Mouse (Mus musculus) retina, embryonic 14.5 days (tissue): ENCODE results near the gene Ythdf2.

Experiments
- DNase-seq: peaks from one replicate; pipeline ENCODE4 v3.0.0-alpha.2; 2015; ENCODE audit warnings: low spot score

Gene Ythdf2

DNA sequence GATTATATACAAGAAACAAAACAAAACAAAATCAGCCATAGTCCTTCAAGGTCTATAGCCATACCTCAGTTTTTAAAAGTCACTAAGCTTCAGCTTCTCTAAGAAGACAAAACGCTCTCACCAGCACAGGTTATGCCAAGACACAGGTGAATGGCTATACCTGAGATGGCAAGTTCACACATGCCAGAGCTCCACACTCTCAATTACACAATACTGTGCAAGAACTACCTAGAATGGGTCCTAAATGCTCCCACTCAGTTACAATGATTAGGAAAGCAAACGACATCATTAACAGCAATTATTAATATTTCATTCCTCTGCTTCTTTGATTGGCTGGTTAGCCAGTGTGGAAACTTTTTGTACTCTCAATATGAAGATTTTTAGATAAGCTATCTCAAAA lies 2.8 kb downstream of the Ythdf2 start:
- DNase-seq = no peak

DNA sequence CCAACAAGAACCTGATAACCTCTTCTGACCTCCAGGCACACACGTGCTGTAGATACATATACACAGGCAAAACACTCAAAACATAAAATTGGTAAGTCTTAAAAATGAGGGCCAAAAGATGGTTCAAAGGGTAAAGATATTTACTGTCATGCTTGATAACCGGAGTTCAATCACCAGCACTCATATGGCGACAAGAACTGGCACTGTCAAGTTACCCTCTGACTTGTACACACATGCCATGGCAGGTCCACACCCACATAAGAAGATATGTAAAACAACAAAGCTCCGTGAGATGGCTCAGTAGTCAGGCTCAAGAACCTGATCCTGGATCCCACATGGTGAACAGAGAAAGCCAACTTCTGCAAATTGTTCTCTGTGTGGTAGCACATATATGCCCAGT lies 4.8 kb downstream of the Ythdf2 start:
- DNase-seq = no peak

DNA sequence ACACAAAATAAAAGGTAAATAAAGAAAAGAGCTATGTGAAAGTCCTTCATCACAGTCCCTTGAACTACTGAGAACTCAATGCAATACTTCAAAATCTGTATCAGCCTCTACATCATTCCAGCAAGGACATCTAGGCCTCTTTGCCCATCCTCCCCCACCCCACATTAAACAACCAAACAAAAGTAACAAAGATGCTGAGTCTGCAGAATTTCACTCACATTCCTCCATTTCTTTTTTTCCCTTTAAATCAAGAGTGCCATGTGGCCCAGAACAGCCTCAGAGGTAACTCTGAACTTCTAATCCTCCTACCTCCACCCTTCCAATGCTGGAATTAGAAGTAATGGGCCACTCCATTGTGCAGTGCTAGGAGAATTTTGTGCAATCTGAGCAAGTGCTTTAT lies 13.3 kb downstream of the Ythdf2 start:
- DNase-seq = no peak

DNA sequence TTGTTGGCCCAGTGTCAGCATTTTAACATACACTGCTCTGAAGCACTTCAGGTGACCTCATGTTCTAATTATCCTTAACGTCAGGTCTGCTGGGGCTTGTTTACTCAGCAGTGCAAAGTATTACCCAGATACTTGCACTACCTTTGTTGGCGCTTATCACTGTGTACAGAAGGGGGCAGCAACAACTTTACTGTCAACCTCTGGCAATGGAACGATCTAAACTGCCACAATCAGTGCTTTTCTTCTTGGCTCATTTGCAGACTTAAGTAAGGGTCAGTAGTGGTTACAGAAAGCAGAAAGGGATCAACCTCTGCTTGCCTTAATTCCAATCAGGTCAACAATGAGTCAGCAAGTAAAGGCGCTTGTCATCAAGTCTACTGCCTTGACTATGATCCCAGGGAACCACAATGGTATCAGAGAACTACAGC lies 13.8 kb downstream of the Ythdf2 start:
- DNase-seq = no peak

DNA sequence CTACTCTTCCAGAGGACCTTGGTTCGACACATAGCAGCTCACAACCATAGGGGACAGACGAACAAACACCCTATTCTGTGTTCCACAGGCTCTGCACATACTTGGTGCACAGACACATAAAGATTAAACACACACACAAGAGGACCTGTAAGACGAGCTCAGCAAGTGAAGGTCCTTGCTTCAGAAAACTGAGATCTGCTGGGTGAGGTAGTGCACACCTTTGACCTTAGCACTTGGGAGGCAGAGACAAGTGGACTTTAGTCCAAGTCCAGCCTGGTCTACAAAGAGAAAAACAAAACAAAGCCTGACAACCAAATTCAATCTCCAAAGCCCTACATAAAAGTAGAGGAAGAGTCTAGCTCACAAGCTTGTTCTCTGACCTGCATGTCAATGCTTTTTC lies 17.1 kb downstream of the Ythdf2 start:
- no peak for DNase-seq

DNA sequence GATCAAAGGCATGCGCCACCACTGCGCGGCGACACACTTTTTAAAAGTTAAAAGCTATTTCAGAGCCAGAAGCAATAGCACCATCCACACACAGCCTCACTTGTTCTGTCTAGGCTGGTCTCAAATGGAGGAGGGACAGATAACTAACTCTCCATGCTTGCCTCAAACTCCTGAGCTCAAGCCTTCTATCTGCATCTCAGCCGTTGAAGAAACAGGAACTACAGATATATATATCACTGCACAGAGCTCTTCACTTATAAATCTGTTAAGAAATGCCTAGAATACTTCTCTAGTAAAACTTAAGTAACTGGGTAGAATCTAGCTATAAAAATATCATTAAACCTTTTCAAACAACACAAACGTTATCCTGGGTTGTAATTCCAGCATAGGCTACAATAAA lies 17.7 kb downstream of the Ythdf2 start:
- no peak for DNase-seq

DNA sequence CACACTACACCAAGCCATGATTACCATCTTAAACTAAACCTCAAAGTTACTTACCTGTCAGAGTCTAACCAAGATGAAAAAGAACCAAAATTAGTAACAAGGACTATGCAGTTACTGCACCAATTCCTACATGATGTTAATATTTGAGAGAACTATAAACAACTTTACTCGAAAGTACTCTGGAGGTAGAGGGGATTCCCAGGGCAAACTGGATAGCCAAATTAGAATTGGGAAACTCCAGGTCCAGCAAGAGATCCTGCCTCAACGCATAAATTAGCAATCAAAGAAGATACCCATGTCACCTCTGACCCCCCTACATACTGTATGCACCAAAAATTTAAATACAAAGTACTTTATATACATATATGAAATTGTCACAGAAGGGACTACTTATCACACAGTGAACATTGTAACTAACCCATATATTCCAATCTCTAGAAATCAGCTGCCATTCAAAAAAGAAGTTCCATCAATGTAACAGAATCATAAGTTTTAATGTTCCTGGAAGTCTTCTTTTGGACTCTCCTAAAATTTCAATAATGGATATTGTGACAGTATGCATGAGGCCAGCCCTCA lies 24.2 kb downstream of the Ythdf2 start:
- no peak for DNase-seq

DNA sequence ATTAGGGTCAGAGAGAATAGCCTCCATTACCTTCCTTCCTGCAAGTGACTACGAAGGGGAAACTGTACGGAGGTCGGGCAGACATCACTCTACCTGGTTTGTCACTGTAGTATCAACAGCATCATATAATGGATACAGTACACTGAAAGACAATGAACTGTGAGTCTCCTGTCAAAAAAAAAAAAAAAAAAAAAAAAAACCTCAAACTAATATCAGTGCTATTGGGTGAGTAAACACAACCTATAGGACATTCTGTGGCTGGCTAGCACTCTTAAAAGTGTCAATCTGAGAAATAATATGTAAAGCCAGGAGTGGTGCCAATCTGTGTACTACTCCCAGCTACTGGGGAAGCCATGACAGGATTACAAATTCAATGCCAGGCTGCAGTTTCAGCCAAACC lies 28.9 kb downstream of the Ythdf2 start:
- DNase-seq = no peak

DNA sequence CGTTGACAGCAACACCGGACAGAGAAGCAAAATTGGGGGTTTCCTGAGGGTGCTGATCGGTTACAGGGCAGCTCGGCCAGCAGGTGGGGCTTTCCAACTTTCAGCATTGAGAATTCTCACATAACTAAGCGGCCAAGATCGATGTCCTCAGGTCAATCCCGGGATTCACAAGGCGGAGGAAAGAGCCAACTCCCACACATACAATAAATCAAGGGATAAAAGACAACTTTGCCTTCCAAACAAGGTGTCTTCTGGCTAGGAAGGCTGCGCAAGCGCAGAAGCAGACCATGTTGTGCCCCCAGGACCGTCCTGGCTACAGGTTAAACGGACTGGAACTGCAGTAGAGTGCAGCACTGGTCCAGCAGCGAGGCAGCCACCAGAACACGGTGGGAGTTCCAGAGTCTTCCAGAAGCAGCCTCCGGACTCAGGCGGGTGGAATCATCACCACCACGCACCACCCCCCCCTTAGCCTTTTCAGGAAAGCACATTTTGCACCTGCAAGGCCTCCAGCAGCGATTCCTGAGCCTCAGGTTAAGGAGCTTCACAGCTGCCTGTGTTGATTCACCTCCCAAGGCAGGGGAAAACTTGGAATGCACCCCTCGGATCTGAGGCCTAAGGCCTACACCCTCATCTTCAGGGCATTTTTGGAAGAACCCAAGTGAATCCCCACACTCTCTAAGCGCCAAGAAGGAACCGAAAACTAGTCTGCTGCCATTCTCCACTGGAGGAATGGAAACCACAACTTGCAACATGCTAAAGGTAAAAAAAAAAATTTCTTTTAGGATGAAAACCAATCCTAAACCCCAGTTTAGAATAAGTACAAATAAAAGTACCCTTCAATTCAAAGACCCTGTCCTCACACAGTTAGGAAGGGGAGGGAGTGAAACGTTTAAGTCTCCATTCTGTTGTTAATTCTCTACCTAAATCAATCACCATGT lies 30.1 kb downstream of the Ythdf2 start:
- no peak for DNase-seq

DNA sequence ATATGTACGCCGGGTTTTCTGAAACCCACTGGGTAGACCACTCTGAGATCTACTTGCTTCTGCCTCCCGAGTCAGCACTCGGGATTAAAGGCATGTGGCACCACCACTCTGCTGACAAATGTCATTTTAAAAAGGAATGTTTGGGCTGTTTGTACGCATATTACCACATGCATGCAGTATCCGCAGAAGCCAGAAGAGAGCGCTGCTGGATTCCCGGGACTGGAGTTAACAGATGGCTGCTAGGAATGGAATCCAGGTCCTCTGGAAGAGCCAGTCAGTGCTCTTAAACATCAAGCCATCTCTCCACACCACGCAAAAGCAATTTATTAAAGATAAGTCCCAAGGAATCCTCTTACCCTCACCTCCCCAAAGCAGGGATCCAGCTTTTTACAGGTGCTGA lies 31.4 kb downstream of the Ythdf2 start:
- DNase-seq = peak; percentile 49

DNA sequence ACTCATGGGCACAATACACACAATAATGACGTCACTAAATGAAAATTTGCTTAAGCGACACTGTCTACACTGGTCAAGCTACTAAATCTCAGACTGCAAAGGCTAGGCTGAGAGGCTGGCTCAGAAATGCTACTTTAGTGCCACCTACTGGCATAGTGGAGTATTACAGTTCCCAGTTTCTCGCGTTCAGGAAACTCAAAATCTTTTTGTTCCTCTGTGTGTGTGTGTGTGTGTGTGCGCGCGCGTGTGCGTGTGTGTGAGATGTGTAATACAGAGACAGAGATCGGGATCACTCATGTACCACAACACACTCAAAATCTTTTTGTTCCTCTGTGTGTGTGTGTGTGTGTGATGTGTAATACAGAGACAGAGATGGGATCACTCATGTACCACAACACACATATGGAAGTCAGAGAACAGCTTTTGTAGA lies 33.5 kb downstream of the Ythdf2 start:
- DNase-seq = peak; percentile 91

DNA sequence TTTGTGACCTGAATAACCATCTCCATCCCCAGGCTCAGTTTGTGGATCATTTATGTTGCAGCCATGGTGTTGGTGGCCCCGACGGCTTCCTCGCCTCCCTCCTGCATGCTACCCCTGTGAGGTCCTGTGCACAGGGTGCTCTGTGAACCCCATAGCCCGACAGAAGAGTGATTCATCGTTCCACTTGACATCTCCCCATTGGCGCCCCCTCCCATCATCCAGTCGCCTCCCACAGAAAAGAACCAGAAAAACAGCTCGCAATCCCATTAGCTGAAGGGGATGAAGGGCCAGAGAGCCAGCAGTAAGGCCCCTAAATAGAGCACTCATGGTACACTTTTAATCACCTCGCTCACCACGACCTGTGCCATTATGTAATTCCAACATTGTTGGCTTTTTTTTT lies 35.6 kb downstream of the Ythdf2 start:
- no peak for DNase-seq

DNA sequence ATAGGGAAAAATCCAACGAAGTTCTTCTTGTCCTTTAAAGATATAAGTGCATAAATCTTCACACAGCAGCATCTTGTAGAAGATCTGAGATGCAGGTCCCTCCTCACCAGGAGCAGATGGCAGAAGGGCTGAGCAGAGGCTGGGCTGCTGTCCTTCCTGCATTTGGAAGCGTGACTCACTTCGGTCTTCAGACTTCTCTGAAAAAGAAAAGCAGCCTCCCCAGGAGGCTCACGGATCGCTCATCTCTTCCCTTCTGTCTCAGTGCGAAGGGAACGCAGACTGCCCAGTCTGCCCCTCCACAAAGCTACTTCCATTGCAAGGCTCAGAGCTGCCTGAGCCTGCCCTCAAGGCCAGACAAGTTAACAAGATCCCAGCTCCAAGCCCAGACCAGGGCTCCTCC lies 41.2 kb downstream of the Ythdf2 start:
- no peak for DNase-seq

DNA sequence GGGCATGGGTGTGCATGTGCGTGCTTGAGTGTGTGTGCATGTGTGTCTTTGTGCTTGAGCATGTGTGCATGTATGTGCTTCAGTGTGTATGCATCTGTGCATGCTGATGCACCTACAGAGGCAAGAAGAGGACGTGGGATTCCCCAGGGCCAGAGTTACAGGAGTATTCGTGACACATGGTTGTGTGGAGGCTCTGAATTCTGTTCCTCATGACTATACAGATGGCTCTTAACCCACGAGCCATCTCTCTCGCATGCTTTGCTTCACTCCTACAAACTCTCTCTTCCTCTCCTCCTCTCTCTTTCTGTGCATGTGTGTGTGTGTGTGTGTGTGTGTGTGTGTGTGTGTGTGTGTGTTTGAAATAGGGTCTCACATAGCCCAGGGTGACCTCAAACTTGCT lies 42.3 kb downstream of the Ythdf2 start:
- DNase-seq = no peak

DNA sequence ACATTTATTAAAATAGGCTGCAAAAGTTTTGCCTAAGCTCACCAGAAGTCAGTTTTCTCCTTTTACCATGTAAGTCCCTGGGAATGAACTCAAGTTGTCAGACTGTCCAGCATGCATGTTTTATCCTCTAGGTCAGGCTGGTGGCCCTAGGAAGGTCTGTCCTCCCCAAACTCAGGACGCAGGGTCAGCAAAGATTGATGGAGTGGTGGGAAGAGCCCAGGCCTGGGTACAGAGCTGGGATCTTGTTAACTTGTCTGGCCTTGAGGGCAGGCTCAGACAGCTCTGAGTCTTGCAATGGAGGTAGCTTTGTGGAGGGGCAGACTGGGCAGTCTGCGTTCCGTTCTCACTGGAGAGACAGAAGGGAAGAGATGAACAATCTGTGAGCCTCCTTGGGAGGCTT lies 42.8 kb downstream of the Ythdf2 start:
- DNase-seq = no peak

DNA sequence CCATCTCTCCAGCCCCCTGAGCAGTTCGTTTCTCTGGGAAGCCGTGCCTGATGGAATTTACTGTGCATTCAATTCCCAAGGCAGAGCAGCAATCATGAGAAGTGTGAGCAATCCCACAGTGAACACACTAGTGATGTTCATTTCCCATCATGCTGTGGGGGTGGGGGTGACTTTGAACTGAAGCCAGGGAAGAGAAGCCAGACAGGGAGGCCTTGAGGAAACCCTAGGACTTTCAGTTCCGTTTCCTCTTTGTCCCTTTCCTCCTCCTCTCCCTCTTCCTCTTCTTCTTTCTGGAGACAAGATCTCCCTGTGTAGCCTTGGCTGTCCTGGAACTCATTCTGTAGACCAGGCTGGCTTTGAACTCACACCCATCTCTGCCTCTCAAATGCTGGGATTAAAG lies 44.7 kb downstream of the Ythdf2 start:
- DNase-seq = no peak

DNA sequence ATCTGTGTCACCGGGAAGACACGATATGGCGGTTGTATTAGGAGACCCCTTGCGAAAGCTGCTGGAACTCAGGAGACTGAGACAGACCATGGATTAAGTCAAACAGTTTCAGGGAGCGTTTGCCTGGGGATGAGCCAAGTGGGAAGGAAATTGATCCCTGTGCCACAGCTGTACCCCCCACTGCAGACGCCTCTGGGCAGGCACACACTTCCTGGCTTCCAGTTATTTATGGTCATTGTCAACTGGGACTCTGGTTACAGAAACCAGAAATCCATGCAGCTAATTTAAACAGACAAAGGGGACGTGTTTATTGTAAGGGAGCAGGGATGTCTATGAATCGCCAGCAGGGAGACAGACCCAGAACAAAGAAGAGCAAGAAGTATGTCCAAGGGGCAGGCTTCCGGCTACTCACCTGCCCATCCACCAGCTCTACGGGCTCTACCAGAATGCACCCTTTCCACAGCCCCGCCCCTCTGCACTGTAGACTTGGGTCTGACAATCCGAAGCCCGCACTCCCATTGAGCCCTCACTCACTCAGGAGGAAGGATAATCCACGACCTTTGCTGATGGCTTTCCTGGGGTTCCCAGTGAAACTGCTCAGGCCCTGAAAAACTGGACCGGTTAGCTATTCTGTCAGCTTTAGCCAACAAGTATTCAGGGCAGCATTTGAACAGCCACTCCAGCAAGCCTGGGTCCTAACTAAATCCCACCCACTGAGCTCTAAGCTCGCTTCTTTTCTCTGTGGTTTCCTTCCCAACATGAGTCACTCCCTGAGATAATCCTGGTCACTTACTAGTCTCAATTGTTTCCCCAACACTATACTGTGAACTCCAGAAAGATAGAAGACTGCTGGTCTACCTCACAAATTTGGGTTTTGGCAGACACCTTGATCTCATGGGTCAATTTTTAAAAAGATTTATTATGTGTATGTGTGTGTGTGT lies 45.5 kb downstream of the Ythdf2 start:
- DNase-seq = no peak

DNA sequence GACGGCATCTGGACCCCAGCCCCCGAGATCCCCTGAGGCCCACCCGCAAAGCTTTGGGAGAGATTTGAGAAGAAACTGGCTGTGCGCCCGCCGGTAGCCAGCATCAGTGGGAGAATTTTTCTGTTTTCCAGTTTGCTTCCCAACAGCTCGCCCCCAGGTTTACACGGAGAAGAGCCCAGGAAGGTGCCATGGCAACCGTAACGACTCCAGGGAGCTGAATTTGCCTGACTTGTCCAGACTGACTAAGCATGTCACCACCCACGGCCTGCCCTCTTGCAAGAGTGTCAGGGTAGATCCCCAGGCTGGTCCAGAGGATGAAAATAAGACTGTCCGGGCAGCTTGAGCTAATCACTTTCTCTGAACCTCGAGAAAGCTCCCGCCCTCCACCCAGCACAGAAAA lies 46.4 kb downstream of the Ythdf2 start:
- no peak for DNase-seq

DNA sequence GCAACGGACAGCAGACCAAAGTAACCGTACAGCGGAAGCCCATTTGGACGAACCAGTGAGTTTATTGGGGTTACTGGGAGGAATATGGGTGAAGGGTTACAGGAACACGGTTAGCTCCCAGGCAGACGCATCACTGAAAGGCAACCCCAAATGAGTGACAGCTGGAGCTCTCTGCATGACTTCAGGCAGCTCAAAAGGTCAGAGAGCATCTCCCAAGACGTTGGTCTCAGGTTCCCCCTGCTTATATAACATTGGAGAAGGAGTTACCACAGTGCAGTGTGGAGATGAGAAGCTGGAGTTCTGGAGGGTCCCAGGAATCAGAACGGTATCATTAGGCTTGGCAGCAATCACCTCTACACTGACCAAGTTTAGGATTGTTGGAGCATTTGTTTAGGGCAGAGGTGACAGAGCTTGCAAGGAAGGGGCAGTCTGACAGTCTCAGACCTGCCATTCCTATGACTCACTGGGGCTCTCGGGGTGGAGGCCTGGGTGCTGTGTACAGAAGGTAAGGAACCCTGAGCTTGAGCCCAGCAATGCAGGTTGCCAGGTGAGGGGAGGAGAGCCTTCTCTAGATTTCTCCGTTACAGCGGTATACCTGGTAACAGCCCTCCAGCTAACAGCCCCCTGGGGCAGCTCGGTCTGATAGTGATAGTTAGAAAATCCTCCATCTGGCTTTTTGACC lies 55.0 kb downstream of the Ythdf2 start:
- DNase-seq = no peak

DNA sequence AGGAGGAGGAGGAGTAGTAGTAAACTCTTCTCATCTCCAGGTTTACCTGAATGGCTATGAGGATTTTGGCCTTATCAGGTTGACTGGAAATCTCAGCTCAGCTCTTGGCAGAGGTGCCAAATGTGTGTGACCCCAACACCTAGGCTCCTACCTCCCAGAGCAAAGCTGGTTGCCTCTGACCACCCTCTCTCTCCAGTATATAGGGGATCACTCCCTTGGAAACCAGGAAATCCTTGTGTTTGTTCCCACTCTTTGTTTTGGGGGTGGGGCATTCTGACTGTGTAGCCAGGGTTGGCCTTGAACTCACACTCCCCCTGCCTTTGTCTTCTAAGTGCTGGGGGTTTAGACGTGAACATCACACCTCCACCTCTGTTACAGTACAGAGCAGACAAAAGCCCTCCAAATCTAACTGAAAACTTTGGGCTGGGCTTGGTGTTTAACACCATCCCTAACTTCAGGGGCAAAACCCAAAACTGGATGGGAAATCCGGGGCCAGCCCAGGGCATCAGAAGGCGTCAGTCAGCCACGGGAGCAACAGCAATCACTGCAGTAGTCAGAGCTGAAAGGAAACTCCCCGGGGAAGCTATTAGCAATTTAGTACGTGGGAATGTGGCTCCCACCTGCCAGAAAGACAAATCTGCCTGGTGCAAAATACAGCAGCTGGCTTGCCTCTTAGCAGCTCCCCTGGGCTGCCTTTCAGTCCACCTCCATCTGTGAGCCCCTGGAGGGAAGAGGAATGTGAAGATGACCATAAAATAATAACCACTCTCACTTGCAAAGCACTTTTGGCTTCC lies 57.0 kb downstream of the Ythdf2 start:
- DNase-seq = peak; percentile 54

DNA sequence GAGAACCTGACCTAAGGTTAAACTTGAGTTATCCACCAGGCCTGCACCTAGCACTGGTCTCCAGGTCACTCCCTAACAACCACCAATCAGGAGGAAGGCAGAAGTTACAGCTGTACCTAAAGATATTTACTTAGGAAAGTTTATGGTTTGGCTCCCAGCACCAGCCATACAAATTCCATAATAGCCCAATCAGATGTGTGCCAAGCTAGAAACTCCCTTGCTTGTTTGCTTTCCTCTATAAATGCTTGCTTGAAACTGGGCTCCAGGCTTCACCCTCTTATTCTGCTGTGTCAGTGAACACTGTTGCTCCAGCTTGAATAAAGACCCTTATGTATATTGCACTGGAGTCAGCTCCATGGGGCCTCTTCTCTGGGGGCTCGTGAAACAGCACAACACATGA lies 60.4 kb downstream of the Ythdf2 start:
- DNase-seq = no peak
